Mouse (Mus musculus) ES-Bruce4 (cell line): ENCODE data around the gene Thrsp.

Experiments
- CTCF ChIP-seq: IDR thresholded peaks from one replicate; pipeline ENCODE4 v1.8.1; 2011; ENCODE audit warnings: low read depth, low read length
- EP300 ChIP-seq: IDR thresholded peaks from 2 replicates; pipeline ENCODE4 v1.6.1; 2011; ENCODE audit warnings: low read depth, low read length; ENCODE audit not compliant: insufficient read depth
- POLR2A ChIP-seq: IDR thresholded peaks from one replicate; pipeline ENCODE4 v1.8.1; 2011; ENCODE audit warnings: low read length; ENCODE audit not compliant: insufficient read depth

DNA sequence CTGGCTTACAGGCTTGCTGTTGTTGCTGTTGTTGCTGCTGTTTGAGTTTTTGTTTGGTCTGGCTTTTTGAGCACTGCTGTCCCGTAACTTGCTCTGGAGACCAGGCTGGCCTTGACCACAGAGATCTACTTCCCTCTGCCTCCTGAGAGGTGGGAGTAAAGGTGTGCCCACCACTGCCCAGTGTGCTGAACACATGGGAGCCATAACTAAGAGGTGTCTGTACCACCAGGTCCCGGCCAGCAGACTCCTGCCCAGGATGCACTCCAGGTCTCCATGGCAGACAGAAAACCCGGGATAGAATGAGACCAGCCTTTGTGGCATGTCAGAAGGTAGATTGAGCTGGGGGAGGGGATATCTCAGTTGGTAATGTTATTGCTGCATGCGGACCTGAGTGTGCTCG lies 1.6 kb upstream of the Thrsp start:
- TF ChIP-seq CTCF (no peak), POLR2A (no peak), EP300 (no peak)
